Mouse (Mus musculus): ENCODE data around the gene Sox4. TPM values are rescaled to one million over a fixed set of nuclear protein-coding genes. Genes with fewer than 3 reads are reported as not detected.

Sox4 gene
- 3.2 and 3.4 TPM in 2 replicates for polyA plus RNA-seq (2012; rRNA removed)

DNA sequence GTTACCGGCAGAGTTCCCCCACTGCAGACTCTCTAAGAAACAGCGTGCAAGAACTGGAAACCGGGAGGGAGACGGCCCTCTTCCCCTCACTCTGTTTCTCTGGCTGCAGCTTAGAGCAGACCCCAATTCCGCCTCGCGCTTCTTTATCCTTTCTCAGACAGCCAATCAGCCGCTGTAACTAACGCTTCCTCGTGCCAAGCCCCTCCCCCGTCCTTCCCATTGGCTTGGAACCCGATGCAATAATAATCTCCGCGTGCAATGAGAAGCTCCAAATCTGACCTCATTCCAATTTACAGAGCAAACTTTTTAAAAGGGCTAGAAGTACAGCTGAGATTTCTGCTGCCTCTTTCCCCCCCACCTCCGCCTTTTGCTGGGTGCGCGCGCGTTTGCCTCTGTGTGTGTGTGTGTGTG lies at the start of gene Sox4:
TSS of gene Sox4 (minus strand) at position 133 of the 411 bp plus-strand sequence.

All from liver, embryonic 18 days (tissue).